Mouse (Mus musculus) ES-Bruce4 (cell line): ENCODE measurements around the gene Brd4. TPM values are rescaled to one million over a fixed set of nuclear protein-coding genes. Genes with fewer than 3 reads are reported as not detected.
A peak's percentile ranks its signal among the peaks of the same experiment; 100 is the strongest.

ENCODE experiments used
- H3K27ac ChIP-seq: 2 replicates; pipeline ENCODE4 v1.5.1; 2012; ENCODE audit warnings: low read length, inconsistent platforms; ENCODE audit not compliant: insufficient read depth
- H3K27me3 ChIP-seq: 2 replicates; pipeline ENCODE4 v1.6.1; 2012; ENCODE audit warnings: mild to moderate bottlenecking, low read length, inconsistent platforms; ENCODE audit not compliant: control insufficient read depth, poor library complexity, insufficient read depth, severe bottlenecking
- H3K36me3 ChIP-seq: 2 replicates; pipeline ENCODE4 v1.6.1; 2012; ENCODE audit warnings: inconsistent platforms, mild to moderate bottlenecking, low read length, moderate library complexity; ENCODE audit not compliant: control insufficient read depth, poor library complexity, insufficient read depth, severe bottlenecking
- H3K4me1 ChIP-seq: one replicate; pipeline ENCODE4 v1.8.1; 2011; ENCODE audit warnings: low read length; ENCODE audit not compliant: control insufficient read depth, insufficient read depth
- H3K4me3 ChIP-seq: 2 replicates; pipeline ENCODE4 v1.5.1; 2011; ENCODE audit warnings: low read depth, mild to moderate bottlenecking, low read length
- H3K9ac ChIP-seq: 2 replicates; pipeline ENCODE4 v1.6.1; 2012; ENCODE audit warnings: low read depth, mild to moderate bottlenecking, inconsistent platforms; ENCODE audit not compliant: poor library complexity, severe bottlenecking
- H3K9me3 ChIP-seq: replicated peaks from 2 replicates; pipeline ENCODE4 v1.6.1; 2012; ENCODE audit warnings: mild to moderate bottlenecking, low read length, inconsistent platforms; ENCODE audit not compliant: control insufficient read depth, poor library complexity, insufficient read depth, severe bottlenecking
- CTCF ChIP-seq: IDR thresholded peaks from one replicate; pipeline ENCODE4 v1.8.1; 2011; ENCODE audit warnings: low read depth, low read length
- EP300 ChIP-seq: IDR thresholded peaks from 2 replicates; pipeline ENCODE4 v1.6.1; 2011; ENCODE audit warnings: low read depth, low read length; ENCODE audit not compliant: insufficient read depth
- POLR2A ChIP-seq: IDR thresholded peaks from one replicate; pipeline ENCODE4 v1.8.1; 2011; ENCODE audit warnings: low read length; ENCODE audit not compliant: insufficient read depth
- polyA plus RNA-seq: library from polyadenylated mRNA; stranded (reverse); fragments of >200 nt; gene quantifications from 2 replicates; pipeline ENCODE4 v1.2.4, GENCODE M21; 2011; ENCODE audit warnings: low read depth; ENCODE audit not compliant: missing spikeins, insufficient read depth, insufficient read length

Gene Brd4
- 190 and 191 TPM in 2 replicates for polyA plus RNA-seq

DNA sequence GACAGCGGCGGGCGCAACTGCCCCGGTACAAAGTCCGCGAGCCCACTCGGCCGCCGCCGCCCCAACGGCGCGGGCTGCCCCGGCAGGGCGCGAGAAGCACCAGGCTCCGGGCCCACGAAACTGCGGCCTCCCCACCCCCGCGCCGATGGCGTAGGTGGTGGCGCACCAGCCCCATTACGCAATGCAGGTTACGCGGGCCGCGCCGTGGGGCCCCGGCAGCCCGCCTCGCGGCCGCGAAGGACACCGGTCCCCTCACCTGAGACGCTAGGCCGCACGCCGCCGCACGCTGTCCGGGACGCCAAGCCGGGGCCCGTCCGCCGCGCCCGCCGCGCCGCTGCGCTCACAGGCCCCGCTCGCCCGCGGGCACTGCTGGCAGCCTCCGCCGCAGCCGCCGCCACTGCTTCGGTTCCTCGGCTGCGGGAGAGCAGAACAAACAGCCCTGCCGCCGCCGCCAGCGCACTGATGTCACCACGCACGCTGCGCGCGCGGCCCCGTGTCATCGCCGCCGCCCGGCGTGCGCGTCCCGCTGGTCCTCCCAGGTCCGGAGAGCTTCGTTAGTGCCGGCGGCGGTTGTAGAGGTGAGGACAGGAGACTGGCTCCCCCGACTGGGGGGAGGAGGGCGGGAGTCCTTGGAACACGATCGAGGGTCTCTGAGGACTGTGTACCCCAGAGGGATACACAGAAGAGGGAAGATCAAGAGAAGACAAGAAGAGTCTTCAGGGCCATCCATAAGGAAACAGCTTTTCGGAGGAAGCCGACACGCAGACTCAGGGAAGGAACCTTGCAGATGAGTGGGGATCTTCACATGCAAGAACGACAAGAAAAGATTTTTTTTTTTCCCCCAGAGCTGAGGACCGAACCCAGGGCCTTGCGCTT is at the start of gene Brd4:
TSS of gene Brd4 (minus strand) at position 461 of the 876 bp plus-strand sequence.
- Histone ChIP-seq H3K9ac (peak within 1 kb of the TSS; percentile 98), H3K4me3 (peak within 1 kb of the TSS; percentile 98)
- no peak for TF ChIP-seq CTCF
- TF ChIP-seq EP300 = no peak
- peak; percentile 33 for TF ChIP-seq POLR2A

GRCm38 (mm10) chr17:32333675-32334303 is 49.3 kb upstream of the Brd4 start:
- Histone ChIP-seq H3K4me1 (no peaks in the 10 kb centered on the region), H3K36me3 (peaks cover 27% of the 10 kb centered on the region), H3K9ac (peak overlapping the region; percentile 9; the same call in 1 of the 2 replicates), H3K27ac (no peak overlapping the region), H3K27me3 (no peaks in the 10 kb centered on the region), H3K4me3 (peak overlapping the region; percentile 22), H3K9me3 (no peaks in the 10 kb centered on the region)
- no peak for TF ChIP-seq CTCF
- TF ChIP-seq EP300 = no peak
- TF ChIP-seq POLR2A = no peak

More for the DNA sequence above, at the start of gene Brd4:
- Histone ChIP-seq H3K27me3 (no peaks in the 10 kb centered on the region), H3K9me3 (no peaks in the 10 kb centered on the region), H3K36me3 (no peaks in the 10 kb centered on the region), H3K4me1 (no peaks in the 10 kb centered on the region), H3K27ac (peak within 1 kb of the TSS; percentile 84)

DNA sequence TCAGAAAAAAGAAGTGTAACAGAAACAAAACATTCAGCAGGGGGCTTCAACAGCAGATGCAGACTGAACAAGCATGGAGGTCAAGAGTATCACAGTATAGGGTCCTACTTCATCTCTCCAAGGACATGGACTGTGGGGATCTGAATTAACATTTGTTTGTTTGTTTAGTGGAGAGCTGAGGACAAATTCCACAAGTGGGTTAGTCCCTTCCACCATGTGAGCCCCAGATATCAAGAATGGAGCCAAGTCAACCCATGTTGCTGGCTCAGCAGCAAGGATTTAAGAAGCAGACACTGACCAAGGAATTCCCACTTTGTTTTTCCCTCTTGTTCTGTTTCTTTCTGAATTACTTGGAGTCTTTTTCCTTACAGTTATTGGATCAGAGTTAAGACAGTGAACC is 43.0 kb upstream of the Brd4 start:
- H3K9ac ChIP-seq = no peak overlapping the region
- no peaks in the 10 kb centered on the region for H3K9me3 ChIP-seq
- H3K36me3 ChIP-seq = peaks cover 29% of the 10 kb centered on the region

DNA sequence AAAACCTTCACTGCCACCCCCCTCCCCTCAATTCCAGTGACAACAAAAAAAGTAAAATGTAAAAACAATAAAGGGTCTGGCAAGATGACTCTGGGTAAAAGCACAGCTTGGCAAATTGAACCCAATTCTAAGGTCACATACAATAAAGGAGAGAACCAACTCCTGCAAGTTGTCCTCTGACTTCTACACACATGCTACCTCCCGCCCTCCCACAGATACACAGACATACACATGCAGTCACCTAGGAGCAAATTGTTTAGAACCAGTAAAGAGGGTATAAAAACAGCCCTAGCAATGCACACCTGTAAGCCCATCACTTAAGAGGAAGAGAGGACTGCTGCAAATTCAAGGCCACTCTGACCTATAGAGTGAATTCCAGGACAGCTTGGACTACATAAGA is 38.3 kb upstream of the Brd4 start:
- H3K9ac ChIP-seq = no peak overlapping the region
- no peaks in the 10 kb centered on the region for H3K9me3 ChIP-seq
- no peaks in the 10 kb centered on the region for H3K27me3 ChIP-seq
- no peak overlapping the region for H3K4me3 ChIP-seq
- H3K27ac ChIP-seq = no peak overlapping the region
- H3K4me1 ChIP-seq = no peaks in the 10 kb centered on the region
- TF ChIP-seq POLR2A (no peak), CTCF (no peak)
- peaks cover 13% of the 10 kb centered on the region for H3K36me3 ChIP-seq

More for the DNA sequence above, 43.0 kb upstream of the Brd4 start:
- Histone ChIP-seq H3K4me1 (no peaks in the 10 kb centered on the region), H3K27ac (no peak overlapping the region), H3K27me3 (no peaks in the 10 kb centered on the region), H3K4me3 (no peak overlapping the region)
- TF ChIP-seq POLR2A (no peak), CTCF (no peak), EP300 (no peak)

GRCm38 (mm10) chr17:32321836-32322235 is 37.3 kb upstream of the Brd4 start:
- Histone ChIP-seq H3K9ac (peak overlapping the region; percentile 53), H3K4me1 (no peaks in the 10 kb centered on the region), H3K27me3 (no peaks in the 10 kb centered on the region), H3K27ac (peak overlapping the region; percentile 70), H3K9me3 (no peaks in the 10 kb centered on the region), H3K36me3 (peaks cover 18% of the 10 kb centered on the region), H3K4me3 (peak overlapping the region; percentile 66)
- no peak for TF ChIP-seq POLR2A
- TF ChIP-seq CTCF = no peak
- TF ChIP-seq EP300 = no peak

DNA sequence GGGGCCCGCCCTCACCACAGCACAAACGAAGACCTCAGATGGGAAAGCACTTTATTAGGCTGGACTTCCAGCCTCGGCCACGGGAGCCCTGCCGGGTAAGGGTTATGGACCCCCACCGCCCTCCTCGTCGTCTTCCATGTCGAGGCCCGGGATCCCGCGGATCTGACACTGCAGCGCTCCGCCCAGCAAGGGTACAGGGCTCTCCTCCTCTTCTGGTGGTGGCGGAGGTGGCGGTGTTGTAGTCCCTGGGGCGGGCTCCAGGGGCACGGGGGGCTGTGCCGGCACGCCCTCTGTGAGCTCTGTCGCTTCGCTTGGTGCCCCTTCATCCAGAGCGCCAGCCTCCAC is 36.8 kb upstream of the Brd4 start:
- Histone ChIP-seq H3K27me3 (no peaks in the 10 kb centered on the region), H3K4me3 (peak overlapping the region; percentile 66), H3K36me3 (peaks cover 23% of the 10 kb centered on the region), H3K4me1 (no peaks in the 10 kb centered on the region), H3K27ac (peak overlapping the region; percentile 70), H3K9ac (peak overlapping the region; percentile 53), H3K9me3 (no peaks in the 10 kb centered on the region)
- TF ChIP-seq CTCF = no peak
- peak; percentile 18 for TF ChIP-seq POLR2A
- TF ChIP-seq EP300 = 0 out of 2 replicates have a peak, but pooled peaks have one; percentile 39
